13 mouse cellular contexts compared by ENCODE assay signal in genomic region chr17:62403739-62404138, GRCm38 (mm10).
"Had no signal": no experiment of that assay in that cellular context is flagged by ENCODE, and none has a peak within 500 bp of the region (broad histone marks: within the 10 kb centered on the region; RNA-seq: fewer than 3 reads in every experiment).

No protein-coding gene starts in this region.

- H3K4me2 ChIP-seq: lung, embryonic 14.5 days; midbrain, embryonic 12.5 days; neural tube, embryonic 12.5 days; stomach, embryonic 15.5 days had no signal

- DNase-seq: lung, adult 18-20 months; lung, embryonic 14.5 days; lung, postnatal 10 days; lung, postnatal 4 days; midbrain, embryonic 14.5 days; right cerebral cortex, postnatal 14 days; thymus, adult 2 months; thymus, postnatal 36 days had no signal

- H3K4me3 ChIP-seq: megakaryocyte, embryonic 14.5 days; midbrain, embryonic 12.5 days; neural tube, embryonic 12.5 days; stomach, embryonic 15.5 days had no signal

- H3K9me3 ChIP-seq: midbrain, embryonic 12.5 days; neural tube, embryonic 12.5 days; stomach, embryonic 15.5 days had no signal

- H3K4me1 ChIP-seq: megakaryocyte, embryonic 14.5 days; midbrain, embryonic 12.5 days; neural tube, embryonic 12.5 days; stomach, embryonic 15.5 days had no signal

- H3K27ac ChIP-seq: midbrain, embryonic 12.5 days; neural tube, embryonic 12.5 days; stomach, embryonic 15.5 days; stomach, postnatal 0 days had no signal

- H3K9ac ChIP-seq: lung, embryonic 14.5 days; midbrain, embryonic 12.5 days; neural tube, embryonic 12.5 days; stomach, embryonic 15.5 days had no signal

- H3K27me3 ChIP-seq: megakaryocyte, embryonic 14.5 days; midbrain, embryonic 12.5 days; neural tube, embryonic 12.5 days; stomach, embryonic 15.5 days had no signal

- H3K36me3 ChIP-seq: midbrain, embryonic 12.5 days; neural tube, embryonic 12.5 days; stomach, embryonic 15.5 days had no signal
